Mouse (Mus musculus) left cerebral cortex, postnatal 36 days (tissue): ENCODE data around the gene Gpatch1. TPM values are rescaled to one million over a fixed set of nuclear protein-coding genes. Genes with fewer than 3 reads are reported as not detected.
"Not testable (repeated sequence)": the region's sequence is repeated elsewhere in the genome, so short reads cannot be mapped to it uniquely, and the experiment has no call there.

Experiments
- DNase-seq, 2 experiments: peaks; one replicate each; pipeline ENCODE4 v3.0.0; 2021 to 2022; ENCODE audit warnings: low spot score in 2 of 2, mixed read lengths in 1 of 2
- intact Hi-C: fragments of 180-260 bp; cut with DNase I; formaldehyde crosslinking; loops from one replicate; pipeline ENCODE4 v1.15.1; 2025
- total RNA-seq, 2 experiments: library from RNA; stranded (reverse); gene quantifications; 2 replicates each; pipeline ENCODE4 v1.2.3; 2021

Gene Gpatch1
- total RNA-seq, 2 experiments from 2014 or later, result 22.2 to 28.9 TPM

DNA sequence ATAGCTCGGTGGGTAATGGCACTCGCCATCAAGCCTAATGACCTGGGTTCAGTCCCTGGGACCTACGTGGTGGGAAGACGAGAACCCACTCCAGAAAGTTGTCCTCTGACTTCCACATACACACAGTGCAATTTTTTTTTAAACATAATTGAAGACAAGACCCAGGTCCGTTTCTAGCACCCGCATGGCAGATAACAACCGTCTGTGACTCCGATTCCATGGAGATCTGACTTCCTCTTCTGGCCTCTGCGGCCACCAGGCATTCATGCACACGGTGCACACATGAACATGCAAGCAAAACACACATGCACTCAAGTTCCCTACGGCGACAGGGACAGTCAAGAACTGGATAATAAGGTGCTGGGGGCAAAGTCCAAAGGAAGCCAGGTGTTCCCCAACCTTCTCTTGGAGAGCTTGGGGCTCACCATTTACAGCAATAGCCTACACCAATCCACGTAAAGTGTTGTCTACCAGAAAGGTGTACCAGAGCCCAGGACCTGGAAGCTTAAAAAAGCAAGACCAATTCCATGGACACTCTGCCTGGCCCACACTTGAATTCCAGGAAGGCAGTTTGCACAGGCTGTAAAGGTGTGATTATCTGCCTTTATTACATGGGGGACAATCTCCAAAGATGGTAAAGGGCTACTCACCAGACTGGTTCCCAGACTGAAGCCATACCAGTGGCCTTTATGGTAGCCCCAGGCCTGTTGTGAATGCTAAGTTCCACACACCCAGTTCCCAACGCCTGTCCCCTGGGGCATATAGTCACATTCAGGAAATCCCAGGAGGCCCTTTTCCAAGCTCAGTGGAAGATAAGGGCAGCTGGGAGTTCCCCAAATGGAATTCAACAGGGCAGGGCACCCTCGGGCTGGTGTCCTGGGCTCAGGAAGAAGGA, 54.4 kb downstream of the Gpatch1 start:
- intact Hi-C loops, result loop anchor here (5.0 to 10.0 kb wide), 2 partner anchors 237 to 589 kb away; no protein-coding TSS in a partner anchor
- no peak for DNase-seq

DNA sequence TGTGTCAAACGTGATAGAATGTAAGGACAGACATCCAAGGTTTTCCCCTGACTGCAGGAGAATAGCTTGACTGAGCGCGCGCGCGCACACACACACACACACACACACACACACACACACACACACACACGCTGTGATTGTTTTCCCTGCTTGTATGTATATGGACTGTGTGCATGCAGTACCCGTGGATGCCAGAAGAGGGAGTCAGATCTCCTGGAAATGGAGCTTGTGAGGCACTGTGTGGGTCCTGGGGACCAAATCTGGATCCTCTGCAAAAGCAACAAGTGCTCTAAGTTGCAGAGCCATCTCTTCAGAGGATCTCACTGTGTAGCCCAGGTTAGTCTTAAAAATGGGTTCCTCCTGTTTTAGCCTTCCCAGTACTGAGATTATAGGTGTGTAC, 58.9 kb downstream of the Gpatch1 start:
- DNase-seq, result no peak
- intact Hi-C loops, result no loop called here

DNA sequence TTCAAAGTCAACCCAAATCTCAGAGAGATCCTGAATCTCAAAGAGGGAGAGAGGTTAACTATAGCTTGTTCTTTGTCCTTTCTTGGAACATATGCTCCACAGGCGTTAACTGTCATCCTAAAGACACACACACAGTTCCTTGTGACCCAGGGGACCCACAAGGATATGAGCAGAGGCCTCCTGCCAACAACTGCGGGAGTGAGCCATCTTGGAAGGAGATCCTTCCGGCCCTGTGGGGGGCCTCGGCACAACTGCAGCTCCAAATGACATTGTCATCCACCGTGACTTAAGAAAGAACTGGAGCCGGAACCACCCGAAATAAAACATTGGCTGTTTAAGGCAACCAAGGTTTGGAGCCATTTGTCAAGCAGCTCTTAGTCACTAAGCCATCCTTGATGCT, 59.9 kb downstream of the Gpatch1 start:
- no peak for DNase-seq
- intact Hi-C loops, result no loop called here

GRCm38 (mm10) chr7:35252041-35252558, 66.1 kb downstream of the Gpatch1 start:
- intact Hi-C loops, result no loop called here
- DNase-seq, result peak; percentile 26 to 46

GRCm38 (mm10) chr7:35237935-35238334, 80.3 kb downstream of the Gpatch1 start:
- intact Hi-C loops, DNase-seq: not testable (repeated sequence)

GRCm38 (mm10) chr7:35235308-35235707, 82.9 kb downstream of the Gpatch1 start:
- intact Hi-C loops, result no loop called here
- peak; percentile 45 to 49 for DNase-seq

GRCm38 (mm10) chr7:35234361-35235245, 83.6 kb downstream of the Gpatch1 start:
- DNase-seq, result peak; percentile 97 to 99
- intact Hi-C loops, result no loop called here

DNA sequence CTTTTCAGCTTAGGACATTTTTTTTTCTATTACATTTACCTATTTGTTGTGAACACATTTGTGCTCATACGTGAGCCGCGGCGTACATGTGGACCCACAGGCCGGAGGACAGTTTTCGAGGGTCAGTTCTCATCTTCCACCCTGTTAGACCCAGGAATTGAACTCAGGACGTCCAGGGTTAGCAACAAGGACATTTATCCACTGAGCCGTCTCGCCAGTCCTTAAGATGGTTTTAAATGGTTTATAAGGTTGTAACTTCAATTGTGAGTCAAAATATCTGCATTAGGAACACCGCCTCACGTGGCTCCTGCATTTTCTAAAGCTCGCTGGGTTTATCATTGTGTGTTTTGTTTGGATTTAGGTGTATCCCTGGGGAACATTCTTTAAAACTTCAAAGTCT, 84.4 kb downstream of the Gpatch1 start:
- DNase-seq, result no peak
- intact Hi-C loops, result no loop called here

GRCm38 (mm10) chr7:35232796-35233455, 85.3 kb downstream of the Gpatch1 start:
- no peak for DNase-seq
- intact Hi-C loops, result no loop called here

DNA sequence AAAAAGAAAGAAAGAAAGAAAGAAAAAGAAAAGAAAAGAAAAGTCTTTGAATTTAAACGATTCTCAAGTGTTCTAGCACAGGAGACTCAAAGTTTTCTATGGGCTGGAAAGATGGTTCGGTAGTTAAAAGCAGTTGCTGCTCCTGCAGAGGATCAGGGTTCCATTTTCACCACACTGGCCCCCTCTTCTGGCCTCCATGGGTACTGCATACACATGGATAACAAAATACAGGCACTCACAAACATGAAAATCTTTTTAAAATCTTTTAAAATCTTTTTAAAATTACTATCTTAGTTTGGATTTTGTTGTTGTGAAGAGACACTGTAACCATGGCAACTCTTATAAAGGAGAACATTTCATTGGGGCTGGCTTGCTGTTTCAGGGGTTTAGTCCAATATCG, 87.9 kb downstream of the Gpatch1 start:
- no peak for DNase-seq
- intact Hi-C loops, result no loop called here

Other genes with a start within 250 kb of the Gpatch1 start
- gene Cebpa, start 199.1 kb downstream of the Gpatch1 start, total RNA-seq, result 10 to 100 TPM in 1 of 2 experiments, 1 to 10 TPM in 1; 9.3 to 11.0 TPM
- gene Slc7a10, start 132.1 kb downstream of the Gpatch1 start, total RNA-seq, result 10 to 100 TPM; 41.1 to 42.7 TPM
- gene Lrp3, start 102.9 kb downstream of the Gpatch1 start, total RNA-seq, result 10 to 100 TPM; 81.8 to 89.0 TPM
- 1 to 10 TPM; 4.8 to 5.1 TPM for gene Rhpn2, start 15.7 kb upstream of the Gpatch1 start, total RNA-seq
- 1 to 10 TPM; 5.5 to 7.4 TPM for gene Faap24, start 78.4 kb upstream of the Gpatch1 start, total RNA-seq
- gene Cep89, start 78.6 kb upstream of the Gpatch1 start, total RNA-seq, result 10 to 100 TPM; 13.0 to 21.6 TPM
- gene Slc7a9, start 130.4 kb upstream of the Gpatch1 start, total RNA-seq, result not detected
- gene Tdrd12, start 219.3 kb upstream of the Gpatch1 start, total RNA-seq, result under 1 TPM; 0.29 to 0.94 TPM
- 10 to 100 TPM; 58.8 to 77.6 TPM for gene Nudt19, start 237.9 kb upstream of the Gpatch1 start, total RNA-seq